Mouse (Mus musculus) olfactory bulb, adult 2 months (tissue): ENCODE results near the gene Adipor1. TPM values are rescaled to one million over a fixed set of nuclear protein-coding genes. Genes with fewer than 3 reads are reported as not detected.
"Not testable (repeated sequence)": the region's sequence is repeated elsewhere in the genome, so short reads cannot be mapped to it uniquely, and the experiment has no call there.

Experiments
- H3K27ac ChIP-seq: fragments of 200-500 bp; 2 replicates; pipeline ENCODE4 v1.5.1; 2012; ENCODE audit warnings: low read depth, low read length; ENCODE audit not compliant: insufficient read depth
- H3K4me1 ChIP-seq: fragments of 200-500 bp; 2 replicates; pipeline ENCODE4 v1.6.1; 2012; ENCODE audit warnings: low read length; ENCODE audit not compliant: control insufficient read depth, insufficient read depth
- H3K4me3 ChIP-seq: fragments of 200-500 bp; 2 replicates; pipeline ENCODE4 v1.5.1; 2012; ENCODE audit warnings: mild to moderate bottlenecking, low read depth, low read length, moderate library complexity; ENCODE audit not compliant: insufficient read depth
- CTCF ChIP-seq: fragments of 200-500 bp; IDR thresholded peaks from 2 replicates; pipeline ENCODE4 v1.5.1; 2012; ENCODE audit warnings: low read depth, mild to moderate bottlenecking, low read length, moderate library complexity; ENCODE audit not compliant: insufficient read depth
- POLR2A ChIP-seq: fragments of 200-500 bp; IDR thresholded peaks from 2 replicates; pipeline ENCODE4 v1.6.1; 2012; ENCODE audit warnings: mild to moderate bottlenecking, low read depth, low read length, moderate library complexity; ENCODE audit not compliant: insufficient read depth
- WGBS: fragments of 180-500 bp; shearing (Covaris S2); methylation state at CpG from one replicate; pipeline ENCODE4 v1.1.7; 2018; 5-methylcytosine and 5-hydroxymethylcytosine counted together
- polyA plus RNA-seq: library from polyadenylated mRNA; stranded (reverse); fragments of >200 nt; gene quantifications from 2 replicates; pipeline ENCODE4 v1.2.4, GENCODE M21; 2012; ENCODE audit warnings: low replicate concordance; ENCODE audit not compliant: missing spikeins, insufficient read depth, insufficient read length

Adipor1 gene
- polyA plus RNA-seq, 1 experiment: not detected

DNA sequence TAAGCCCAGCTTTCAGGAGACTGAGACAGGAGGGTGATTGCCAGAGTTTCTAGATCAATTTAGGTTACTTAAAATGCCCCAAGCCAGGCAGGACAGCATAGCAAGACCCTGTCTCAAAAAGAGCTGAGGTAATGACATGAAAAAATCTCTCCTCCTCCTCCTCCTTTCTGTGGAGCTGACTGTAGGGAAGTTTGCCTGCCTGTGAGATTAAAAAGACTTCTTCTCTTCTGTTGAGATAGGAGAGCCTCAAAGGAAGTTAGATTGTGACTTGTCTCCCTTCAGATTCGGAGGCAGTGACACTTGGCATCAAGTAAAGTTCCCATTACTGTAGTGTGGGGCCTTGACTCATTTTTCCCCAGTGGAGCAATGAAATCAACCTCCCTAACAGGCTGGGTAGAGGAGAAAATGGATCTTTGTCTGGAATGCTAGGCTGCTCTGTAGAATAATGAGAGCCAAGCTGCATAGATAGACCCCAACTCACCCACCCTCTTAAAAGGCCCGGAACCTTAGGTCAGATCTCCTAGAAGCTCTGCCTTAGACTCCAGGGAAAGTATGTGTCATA lies 3.3 kb downstream of the Adipor1 start:
- H3K27ac ChIP-seq: no peak overlapping the region
- H3K4me1 ChIP-seq: peaks cover 4% of the 10 kb centered on the region
- H3K4me3 ChIP-seq: no peak overlapping the region
- no peak for TF ChIP-seq CTCF
- TF ChIP-seq POLR2A: no peak
- WGBS: 35% methylated on average over 2 of the region's 2 CpGs

- TF ChIP-seq POLR2A (no peak), CTCF (no peak)
- no peak overlapping the region for H3K27ac ChIP-seq
- WGBS: 43% methylated on average over 1 of the region's 1 CpGs
- no peak overlapping the region for H3K4me3 ChIP-seq
- H3K4me1 ChIP-seq: peaks cover 4% of the 10 kb centered on the region
Measured at GRCm38 (mm10) chr1:134419176-134419575, 4.0 kb downstream of the Adipor1 start.

DNA sequence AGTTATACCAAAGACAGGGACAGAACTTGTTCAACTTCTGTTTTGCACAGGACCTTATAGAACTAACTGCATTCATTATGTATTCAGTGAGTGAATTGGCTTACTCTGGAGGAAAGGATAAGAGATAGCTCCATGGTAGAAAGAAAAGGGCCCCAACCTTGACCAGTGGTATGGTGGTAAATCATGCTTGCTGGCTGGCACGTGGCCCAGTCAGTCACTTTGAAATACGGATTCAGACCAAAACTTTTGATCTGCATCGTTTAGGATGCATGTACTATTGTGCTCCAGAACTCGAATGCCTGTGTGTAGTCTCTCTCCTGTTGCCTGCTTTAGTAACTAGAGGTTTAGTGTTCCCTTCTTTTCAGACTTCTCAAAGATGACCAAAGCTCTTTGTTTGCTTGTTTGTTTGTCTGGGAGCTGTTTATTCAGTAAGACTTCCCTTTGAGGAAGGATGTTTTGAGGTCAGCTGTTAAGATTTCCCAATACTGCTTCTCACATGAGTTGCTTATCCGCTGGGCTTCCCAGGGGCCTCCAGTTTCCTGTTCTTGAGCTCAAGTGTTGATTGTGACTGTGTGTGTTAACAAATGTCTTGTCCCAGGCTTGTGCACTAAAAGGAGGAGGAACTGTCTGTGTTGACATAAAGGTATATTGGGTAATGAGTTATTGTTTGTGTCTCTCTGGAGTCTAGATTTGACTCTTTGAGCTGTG lies 4.7 kb downstream of the Adipor1 start:
- H3K27ac ChIP-seq: no peak overlapping the region
- TF ChIP-seq POLR2A (no peak), CTCF (no peak)
- no peak overlapping the region for H3K4me3 ChIP-seq
- H3K4me1 ChIP-seq: peaks cover 4% of the 10 kb centered on the region
- 18% methylated on average over 5 of the region's 5 CpGs for WGBS

GRCm38 (mm10) chr1:134423911-134424310 lies 8.7 kb downstream of the Adipor1 start:
- 79% methylated on average over 10 of the region's 10 CpGs for whole genome bisulfite sequencing
- TF ChIP-seq CTCF (no peak), POLR2A (no peak)

GRCm38 (mm10) chr1:134426289-134426688 lies 11.1 kb downstream of the Adipor1 start:
- H3K27ac ChIP-seq: no peak overlapping the region
- no peaks in the 10 kb centered on the region for H3K4me1 ChIP-seq
- no peak overlapping the region for H3K4me3 ChIP-seq
- 88% methylated on average over 5 of the region's 5 CpGs for WGBS
- no peak for TF ChIP-seq CTCF

More at GRCm38 (mm10) chr1:134423911-134424310, 8.7 kb downstream of the Adipor1 start:
- no peak overlapping the region for H3K4me3 ChIP-seq
- H3K4me1 ChIP-seq: no peaks in the 10 kb centered on the region
- no peak overlapping the region for H3K27ac ChIP-seq

GRCm38 (mm10) chr1:134433002-134433401 lies 17.8 kb downstream of the Adipor1 start:
- Histone ChIP-seq H3K4me3 (no peak overlapping the region), H3K27ac (no peak overlapping the region), H3K4me1 (no peaks in the 10 kb centered on the region)
- no peak for TF ChIP-seq CTCF
- no peak for TF ChIP-seq POLR2A
- WGBS: 89% methylated on average over 10 of the region's 10 CpGs

DNA sequence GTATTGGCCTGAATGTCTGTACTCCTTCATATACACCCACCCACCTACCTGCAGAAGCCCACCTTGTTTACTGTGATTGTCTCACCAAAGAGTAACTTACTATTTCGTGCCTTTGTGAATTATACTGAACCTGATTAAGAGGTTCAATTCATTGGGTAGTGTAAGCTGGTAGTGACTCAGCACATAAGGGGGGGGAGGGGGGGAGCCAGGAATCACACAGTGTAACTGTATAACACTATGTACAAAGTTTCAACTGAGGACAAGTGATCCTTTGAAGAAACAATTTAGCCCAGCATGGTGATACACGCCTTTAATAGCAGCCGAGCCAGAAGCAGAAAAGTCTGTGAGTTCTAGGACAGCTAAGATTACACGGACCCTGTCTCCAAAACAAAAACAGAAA lies 18.3 kb downstream of the Adipor1 start:
- Histone ChIP-seq H3K4me1 (no peaks in the 10 kb centered on the region), H3K4me3 (no peak overlapping the region), H3K27ac (no peak overlapping the region)
- no peak for TF ChIP-seq POLR2A
- no peak for TF ChIP-seq CTCF
- WGBS: 78% methylated on average over 4 of the region's 4 CpGs

DNA sequence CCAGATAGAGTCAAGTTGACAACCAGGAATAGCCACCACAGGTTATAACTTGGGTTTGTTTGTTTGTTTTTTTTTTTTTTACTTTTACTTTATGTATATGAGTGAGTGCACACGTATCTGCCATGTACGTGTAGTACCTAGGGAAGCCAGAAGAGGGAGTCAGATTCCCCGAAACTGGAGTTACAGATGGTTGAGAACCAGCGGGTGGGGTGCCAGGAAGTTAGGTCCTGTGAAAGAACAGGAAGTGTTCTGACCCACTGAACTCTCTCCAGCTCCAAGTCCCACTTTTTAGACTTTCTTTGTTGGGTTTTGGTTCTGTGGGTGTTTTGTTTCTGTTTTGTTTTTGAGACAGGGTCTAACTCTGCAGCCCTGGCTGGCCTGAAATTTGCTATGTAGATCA lies 20.2 kb downstream of the Adipor1 start:
- no peak overlapping the region for H3K27ac ChIP-seq
- TF ChIP-seq CTCF: no peak
- no peak for TF ChIP-seq POLR2A
- H3K4me3 ChIP-seq: no peak overlapping the region
- 31% methylated on average over 4 of the region's 4 CpGs for WGBS
- H3K4me1 ChIP-seq: no peaks in the 10 kb centered on the region

- TF ChIP-seq CTCF (no peak), POLR2A (no peak)
- no peaks in the 10 kb centered on the region for H3K4me1 ChIP-seq
- H3K27ac ChIP-seq: no peak overlapping the region
- 92% methylated on average over 6 of the region's 6 CpGs for WGBS
- no peak overlapping the region for H3K4me3 ChIP-seq
Measured at GRCm38 (mm10) chr1:134440437-134440836, 25.3 kb downstream of the Adipor1 start.

GRCm38 (mm10) chr1:134441737-134442136 lies 26.6 kb downstream of the Adipor1 start:
- H3K27ac ChIP-seq, H3K4me3 ChIP-seq, H3K4me1 ChIP-seq: not testable (repeated sequence)
- 92% methylated on average over 8 of the region's 10 CpGs for WGBS
